In the genomic region with DNA sequence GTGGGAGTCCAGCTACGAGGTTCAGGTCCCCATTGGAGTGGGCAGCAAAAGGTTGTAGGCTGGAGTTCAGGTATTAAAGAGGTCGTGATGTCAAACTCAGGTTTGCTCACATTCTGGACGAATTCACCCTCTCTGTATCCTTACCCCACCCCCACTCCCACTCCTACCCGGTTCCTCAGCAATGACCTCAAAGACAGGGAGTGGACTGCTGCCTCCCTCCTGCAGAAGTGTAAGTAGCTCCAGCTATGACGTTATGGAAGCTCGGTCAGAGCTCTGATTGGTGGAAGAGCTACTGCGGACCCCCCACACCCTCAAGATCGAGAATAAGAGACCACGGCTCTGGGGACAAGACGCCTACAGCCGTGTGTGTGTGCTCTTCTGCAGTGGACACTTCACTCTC, we compare ENCODE assay signal across 8 mouse cellular contexts. TPM values are rescaled to one million over a fixed set of nuclear protein-coding genes. Genes with fewer than 3 reads are reported as not detected.
A peak's percentile ranks its signal among the peaks of the same experiment; 100 is the strongest.
DNase-seq lines count a peak whose midpoint lies in the region; ATAC-seq and TF ChIP-seq lines count a peak whose summit lies in the region.

Calcb (plus strand) TSS at position 344 of the 400 bp plus-strand sequence.

- H3K9ac ChIP-seq in kidney, postnatal 0 days (ENCODE audit: low read depth, low read length): no peak within 1 kb of the TSS
- H3K9ac ChIP-seq in forebrain, embryonic 11.5 days (ENCODE audit: low read length): no peak within 1 kb of the TSS
- no peak within 1 kb of the TSS for H3K9ac ChIP-seq in intestine, embryonic 15.5 days
- H3K9ac ChIP-seq in neural tube, embryonic 13.5 days: no peak within 1 kb of the TSS

- no peak for TF ChIP-seq CTCF in kidney, postnatal 0 days (IDR thresholded peaks at IDR 0.05; ENCODE audit: low read depth)

- H3K36me3 ChIP-seq in kidney, postnatal 0 days (ENCODE audit: insufficient read depth, low read length): no peaks in the 10 kb centered on the region
- H3K36me3 ChIP-seq in forebrain, embryonic 11.5 days (ENCODE audit: control insufficient read depth, insufficient read depth, low read length): no peaks in the 10 kb centered on the region
- no peaks in the 10 kb centered on the region for H3K36me3 ChIP-seq in intestine, embryonic 15.5 days
- H3K36me3 ChIP-seq in neural tube, embryonic 13.5 days: no peaks in the 10 kb centered on the region

- no peak for ATAC-seq in kidney, postnatal 0 days (replicated peaks; ENCODE audit: low FRiP score, low read depth)
- no peak; the same call in 1 of the 2 replicates for ATAC-seq in forebrain, embryonic 11.5 days (replicated peaks; ENCODE audit: low FRiP score)
- no peak for ATAC-seq in intestine, embryonic 15.5 days
- ATAC-seq in neural tube, embryonic 13.5 days (ENCODE audit: low read depth): no peak

- H3K9me3 ChIP-seq in kidney, postnatal 0 days (replicated peaks; ENCODE audit: low read length): no peaks in the 10 kb centered on the region
- H3K9me3 ChIP-seq in forebrain, embryonic 11.5 days (ENCODE audit: control insufficient read depth, low read length): no peaks in the 10 kb centered on the region
- no peaks in the 10 kb centered on the region for H3K9me3 ChIP-seq in intestine, embryonic 15.5 days
- no peaks in the 10 kb centered on the region for H3K9me3 ChIP-seq in neural tube, embryonic 13.5 days

- H3K4me1 ChIP-seq in kidney, postnatal 0 days (replicated peaks; ENCODE audit: insufficient read depth, low read length): no peaks in the 10 kb centered on the region
- peaks cover 6% of the 10 kb centered on the region; the same call in 1 of the 2 replicates for H3K4me1 ChIP-seq in forebrain, embryonic 11.5 days (replicated peaks; ENCODE audit: control insufficient read depth, insufficient read depth, low read length)
- 0 out of 2 replicates have a peak, but pooled peaks cover 5% of the 10 kb centered on the region for H3K4me1 ChIP-seq in intestine, embryonic 15.5 days (replicated peaks)
- H3K4me1 ChIP-seq in neural tube, embryonic 13.5 days (replicated peaks): peaks cover 20% of the 10 kb centered on the region

- H3K27me3 ChIP-seq in kidney, postnatal 0 days (ENCODE audit: insufficient read depth, low read length): peaks cover 18% of the 10 kb centered on the region
- peaks cover 29% of the 10 kb centered on the region for H3K27me3 ChIP-seq in forebrain, embryonic 11.5 days (ENCODE audit: control insufficient read depth, insufficient read depth, low read length)
- peaks cover 36% of the 10 kb centered on the region for H3K27me3 ChIP-seq in intestine, embryonic 15.5 days (replicated peaks)
- H3K27me3 ChIP-seq in neural tube, embryonic 13.5 days: peaks cover 45% of the 10 kb centered on the region

- intact Hi-C loops in left cerebral cortex, postnatal 10 days (cut with DNase I): no loop called here

- H3K4me2 ChIP-seq in kidney, postnatal 0 days (ENCODE audit: low read length): peak within 1 kb of the TSS; percentile 40
- H3K4me2 ChIP-seq in forebrain, embryonic 11.5 days (ENCODE audit: low read depth, low read length, severe bottlenecking): peak within 1 kb of the TSS; percentile 43
- peak within 1 kb of the TSS; percentile 41 for H3K4me2 ChIP-seq in intestine, embryonic 15.5 days (replicated peaks)
- peak within 1 kb of the TSS; percentile 43 for H3K4me2 ChIP-seq in neural tube, embryonic 13.5 days

- DNase-seq in kidney, postnatal 0 days (ENCODE audit: low spot score): no peak
- no peak for DNase-seq in kidney, postnatal 14 days
- no peak for DNase-seq in forebrain, embryonic 11.5 days (ENCODE audit: low spot score)
- DNase-seq in cerebellum, adult 8-10 months: no peak
- no peak for DNase-seq in layer of hippocampus, adult 18-20 months (ENCODE audit: low spot score in 2 of 2)
- DNase-seq in left cerebral cortex, postnatal 10 days (ENCODE audit: extremely low spot score in 1 of 2, low spot score in 2 of 2): no peak

- peak within 1 kb of the TSS; percentile 7; the same call in 1 of the 2 replicates for H3K4me3 ChIP-seq in kidney, postnatal 0 days (replicated peaks; ENCODE audit: low read depth, low read length)
- H3K4me3 ChIP-seq in forebrain, embryonic 11.5 days (ENCODE audit: low read depth, low read length): peak within 1 kb of the TSS; percentile 12; the same call in 1 of the 2 replicates
- H3K4me3 ChIP-seq in intestine, embryonic 15.5 days (replicated peaks): peak within 1 kb of the TSS; percentile 6; the same call in 1 of the 2 replicates
- peak within 1 kb of the TSS; percentile 6; the same call in 1 of the 2 replicates for H3K4me3 ChIP-seq in neural tube, embryonic 13.5 days

- 2% methylated on average over 11 of the region's 11 CpGs for WGBS in kidney, postnatal 0 days
- 3% methylated on average over 11 of the region's 11 CpGs for WGBS in forebrain, embryonic 11.5 days
- WGBS in intestine, embryonic 15.5 days: 4% methylated on average over 11 of the region's 11 CpGs
- WGBS in neural tube, embryonic 13.5 days: 5% methylated on average over 11 of the region's 11 CpGs

- H3K27ac ChIP-seq in kidney, postnatal 0 days: no peak within 1 kb of the TSS
- no peak within 1 kb of the TSS for H3K27ac ChIP-seq in forebrain, embryonic 11.5 days (ENCODE audit: low read depth, low read length)
- no peak within 1 kb of the TSS for H3K27ac ChIP-seq in intestine, embryonic 15.5 days
- no peak within 1 kb of the TSS for H3K27ac ChIP-seq in neural tube, embryonic 13.5 days (replicated peaks)

RNA-seq across cellular contexts. Expression of gene Calcb, which starts in this region (rescaled TPM):
- polyA plus RNA-seq in kidney, postnatal 0 days (2015; fragmentation: Nextera tagmentation; extraction: Ambion mirVana): 0.14 TPM in 1 of 2 replicates, not detected in the other
- not detected in 2 replicates for polyA plus RNA-seq in forebrain, embryonic 11.5 days (2014; fragmentation: Nextera tagmentation; extraction: Ambion mirVana)
- polyA plus RNA-seq in intestine, embryonic 15.5 days (2015; fragmentation: Nextera tagmentation; extraction: Ambion mirVana): 1.7 and 2.3 TPM in 2 replicates
- polyA plus RNA-seq in neural tube, embryonic 13.5 days (2015; fragmentation: Nextera tagmentation; extraction: Ambion mirVana): 6.2 and 6.3 TPM in 2 replicates
- total RNA-seq in layer of hippocampus, adult 18-20 months (2021): under 1 TPM in 1 of 2 experiments, not detected in 1; 0.57 TPM
- total RNA-seq in left cerebral cortex, postnatal 10 days (2021): not detected
